Mouse (Mus musculus) kidney, adult 8-10 months (tissue): ENCODE measurements around the gene Fstl5.
"Not testable (repeated sequence)": the region's sequence is repeated elsewhere in the genome, so short reads cannot be mapped to it uniquely, and the experiment has no call there.

Experiments
- DNase-seq, 2 experiments: peaks; one replicate each; pipeline ENCODE4 v3.0.0; 2022

The Fstl5 gene

GRCm38 (mm10) chr3:76074060-76074707 is at the start of gene Fstl5:
Gene Fstl5, plus strand, starts transcription at chr3:76074270.
- DNase-seq: peak; percentile 8 to 43

- no peak for DNase-seq
These were observed 48.5 kb upstream of the Fstl5 start for GRCm38 (mm10) chr3:76025523-76025922.

GRCm38 (mm10) chr3:76051124-76051523 is 22.9 kb upstream of the Fstl5 start:
- no peak for DNase-seq

- no peak for DNase-seq
These were observed 12.1 kb upstream of the Fstl5 start for GRCm38 (mm10) chr3:76061996-76062395.

GRCm38 (mm10) chr3:76067920-76068319 is 6.2 kb upstream of the Fstl5 start:
- peak in 1 of 2 experiments; percentile 42 for DNase-seq

- no peak for DNase-seq
These were observed 1.2 kb upstream of the Fstl5 start for GRCm38 (mm10) chr3:76072826-76073225.

GRCm38 (mm10) chr3:76140445-76140844 is 66.4 kb downstream of the Fstl5 start:
- no peak for DNase-seq

- no peak for DNase-seq
These were observed 73.8 kb downstream of the Fstl5 start for GRCm38 (mm10) chr3:76147846-76148245.

GRCm38 (mm10) chr3:76238834-76239233 is 164.8 kb downstream of the Fstl5 start:
- no peak for DNase-seq

- DNase-seq: no peak
These were observed 177.3 kb downstream of the Fstl5 start for GRCm38 (mm10) chr3:76251385-76251784.

GRCm38 (mm10) chr3:76292993-76293392 is 218.9 kb downstream of the Fstl5 start:
- no peak for DNase-seq

GRCm38 (mm10) chr3:76294394-76294793 is 220.3 kb downstream of the Fstl5 start:
- DNase-seq: no peak

GRCm38 (mm10) chr3:76301026-76301773 is 227.1 kb downstream of the Fstl5 start:
- no peak for DNase-seq

GRCm38 (mm10) chr3:76316991-76317390 is 242.9 kb downstream of the Fstl5 start:
- DNase-seq: no peak

GRCm38 (mm10) chr3:76319531-76319930 is 245.5 kb downstream of the Fstl5 start:
- no peak for DNase-seq

GRCm38 (mm10) chr3:76322431-76322830 is 248.4 kb downstream of the Fstl5 start:
- DNase-seq: no peak

GRCm38 (mm10) chr3:76336922-76337321 is 262.9 kb downstream of the Fstl5 start:
- DNase-seq: no peak

- no peak for DNase-seq
These were observed 292.9 kb downstream of the Fstl5 start for GRCm38 (mm10) chr3:76367000-76367399.

- no peak for DNase-seq
These were observed 295.8 kb downstream of the Fstl5 start for GRCm38 (mm10) chr3:76369910-76370309.

- DNase-seq: no peak
These were observed 354.8 kb downstream of the Fstl5 start for GRCm38 (mm10) chr3:76428775-76429372.

- DNase-seq: no peak
These were observed 393.3 kb downstream of the Fstl5 start for GRCm38 (mm10) chr3:76467229-76467874.

GRCm38 (mm10) chr3:76468147-76468546 is 394.1 kb downstream of the Fstl5 start:
- DNase-seq: no peak

- not testable (repeated sequence) for DNase-seq
These were observed 433.8 kb downstream of the Fstl5 start for GRCm38 (mm10) chr3:76507891-76508290.
